Mouse (Mus musculus) heart, adult 2 months (tissue): ENCODE measurements around the gene Mmp24.

Source experiments
- CTCF ChIP-seq: fragments of 200-600 bp; IDR thresholded peaks from 2 replicates; pipeline ENCODE4 v1.8.1; 2022; ENCODE audit warnings: antibody characterized with exemption, mild to moderate bottlenecking, moderate library complexity
- EP300 ChIP-seq: fragments of 200-500 bp; IDR thresholded peaks from 2 replicates; pipeline ENCODE4 v1.6.1; 2011; ENCODE audit warnings: low read depth, low read length, control low read depth; ENCODE audit not compliant: insufficient read depth
- POLR2A ChIP-seq: fragments of 200-500 bp; IDR thresholded peaks from 2 replicates; pipeline ENCODE4 v1.6.1; 2011; ENCODE audit warnings: mild to moderate bottlenecking, low read depth, low read length, control low read depth; ENCODE audit not compliant: insufficient read depth

DNA sequence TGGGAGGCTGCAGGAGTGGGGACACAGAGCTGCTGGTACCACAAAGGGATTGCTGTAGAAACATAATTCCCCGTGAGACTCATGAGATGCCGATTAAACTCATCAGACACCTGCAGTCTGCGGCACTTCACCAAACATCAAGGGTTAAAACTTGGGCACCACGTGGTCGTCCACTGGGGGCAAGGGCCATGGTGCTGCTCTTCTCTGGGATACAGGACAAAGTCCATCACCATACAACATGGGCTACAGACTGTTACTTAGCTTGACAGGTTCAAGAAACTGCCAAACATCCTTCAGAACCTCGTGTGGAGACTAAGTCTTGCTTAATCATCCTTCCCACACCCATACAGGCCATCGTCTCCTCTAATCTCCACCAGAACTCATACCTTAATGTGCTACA, 85.0 kb downstream of the Mmp24 start:
- TF ChIP-seq EP300 (no peak), CTCF (no peak), POLR2A (no peak)
